Mouse (Mus musculus) heart, adult 2 months (tissue): Measurements from ENCODE around the gene Eps15l1.

Experiments
- CTCF ChIP-seq: fragments of 200-600 bp; IDR thresholded peaks from 2 replicates; pipeline ENCODE4 v1.8.1; 2022; ENCODE audit warnings: antibody characterized with exemption, mild to moderate bottlenecking, moderate library complexity
- EP300 ChIP-seq: fragments of 200-500 bp; IDR thresholded peaks from 2 replicates; pipeline ENCODE4 v1.6.1; 2011; ENCODE audit warnings: low read depth, low read length, control low read depth; ENCODE audit not compliant: insufficient read depth
- POLR2A ChIP-seq: fragments of 200-500 bp; IDR thresholded peaks from 2 replicates; pipeline ENCODE4 v1.6.1; 2011; ENCODE audit warnings: mild to moderate bottlenecking, low read depth, low read length, control low read depth; ENCODE audit not compliant: insufficient read depth

DNA sequence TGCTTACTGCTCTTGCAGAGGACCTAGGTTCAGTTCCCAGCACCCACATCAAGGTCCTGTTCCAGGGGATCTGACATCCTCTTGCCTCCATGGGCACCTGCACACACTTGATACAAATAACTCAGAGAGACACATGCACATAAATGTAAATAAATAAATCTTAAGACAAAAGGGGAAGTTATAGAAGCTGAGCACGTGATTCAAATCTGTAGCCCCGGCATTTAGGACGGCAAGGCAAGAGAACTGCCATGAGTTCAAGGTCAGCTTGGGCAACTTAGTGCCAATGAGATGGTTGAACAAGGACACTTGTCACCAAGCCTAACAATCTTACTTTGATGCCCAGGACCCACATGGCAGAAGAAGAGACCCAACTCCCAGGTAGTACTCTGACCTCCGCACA lies 3.2 kb downstream of the Eps15l1 start:
- TF ChIP-seq CTCF (no peak), POLR2A (no peak), EP300 (no peak)
